Mouse (Mus musculus): ENCODE measurements at regions not wholly inside any gene's neighbourhood (a gene's known extent, or its start where the extent isn't known, plus 50 kb on each side); places are given as distances from the start of the nearest gene placed in this dataset.

DNA sequence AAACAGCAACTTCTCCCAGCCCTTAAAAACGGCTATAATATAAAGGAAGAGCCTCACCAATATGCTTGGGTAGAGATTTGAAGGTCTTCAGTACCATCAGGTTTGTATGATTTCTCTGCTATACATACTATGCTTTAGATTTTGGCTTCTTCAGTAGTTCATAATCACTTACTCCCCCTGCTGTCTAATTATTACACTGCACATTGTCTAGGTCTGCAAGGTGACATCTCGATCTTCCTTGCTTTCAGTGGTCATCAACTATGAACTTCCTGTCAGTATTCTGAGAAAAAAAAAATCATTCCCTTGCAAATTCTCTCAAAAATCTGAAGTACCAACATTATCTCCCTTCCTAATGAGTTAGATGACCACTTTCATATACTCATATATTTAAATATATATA, 225.4 kb upstream of the Galnt5 start:
- no peak for DNase-seq

DNA sequence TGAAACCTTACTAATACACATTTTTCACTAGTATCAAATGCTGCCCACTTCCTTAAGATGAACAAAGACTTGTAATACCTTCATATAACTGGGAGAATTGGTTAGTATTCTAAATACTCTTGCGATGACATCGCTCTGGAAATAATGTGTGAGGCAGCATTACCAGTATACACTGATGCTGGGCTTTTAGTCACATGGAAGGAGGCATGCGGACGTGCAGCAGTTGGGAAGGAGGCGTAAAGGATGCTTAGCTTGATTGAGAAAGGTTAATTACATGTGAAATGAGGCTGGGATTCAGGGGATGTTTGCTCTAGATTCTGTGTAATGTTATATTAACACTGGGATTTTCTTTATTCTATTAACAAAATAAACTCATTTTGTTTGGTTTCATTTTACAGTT, 221.5 kb upstream of the Galnt5 start:
- DNase-seq, result no peak

GRCm38 (mm10) chr2:57780836-57781235, 216.8 kb upstream of the Galnt5 start:
- DNase-seq, result no peak

DNA sequence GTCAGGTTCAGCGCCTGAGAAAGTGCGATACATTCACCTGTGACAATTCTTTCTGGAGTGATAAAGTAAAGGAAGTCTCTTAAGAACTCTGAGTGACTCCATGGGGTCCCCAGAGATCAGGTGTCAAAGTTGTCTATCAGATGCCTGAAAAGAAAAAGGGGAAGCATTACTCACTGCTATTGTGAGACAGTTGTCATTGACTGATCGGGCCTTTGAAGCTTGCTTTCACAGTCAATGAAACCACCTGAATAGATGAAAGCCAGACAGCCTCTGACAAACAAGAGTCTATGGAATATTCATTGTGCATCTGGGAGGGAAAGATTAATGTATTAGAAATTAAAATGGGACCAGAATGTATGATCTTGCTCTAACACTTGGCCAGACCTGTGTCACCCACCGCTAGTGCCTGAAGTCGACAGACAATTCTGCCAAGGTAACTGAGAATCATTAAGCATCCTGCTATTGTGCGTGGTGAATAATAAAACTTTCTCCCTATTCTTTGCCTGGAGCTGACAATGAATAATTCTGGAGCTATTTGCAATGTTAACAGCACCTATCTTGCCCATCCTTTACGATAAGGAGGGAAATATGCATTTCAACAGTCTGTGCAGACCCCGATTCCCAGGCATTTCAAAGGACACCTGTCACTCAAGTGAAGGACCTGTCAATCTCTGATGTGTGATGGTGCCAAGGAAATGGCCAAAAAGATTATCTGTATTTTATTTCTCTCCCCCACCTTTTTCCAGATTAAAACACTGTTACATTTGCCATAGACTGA, 204.0 kb upstream of the Galnt5 start:
- no peak for DNase-seq

DNA sequence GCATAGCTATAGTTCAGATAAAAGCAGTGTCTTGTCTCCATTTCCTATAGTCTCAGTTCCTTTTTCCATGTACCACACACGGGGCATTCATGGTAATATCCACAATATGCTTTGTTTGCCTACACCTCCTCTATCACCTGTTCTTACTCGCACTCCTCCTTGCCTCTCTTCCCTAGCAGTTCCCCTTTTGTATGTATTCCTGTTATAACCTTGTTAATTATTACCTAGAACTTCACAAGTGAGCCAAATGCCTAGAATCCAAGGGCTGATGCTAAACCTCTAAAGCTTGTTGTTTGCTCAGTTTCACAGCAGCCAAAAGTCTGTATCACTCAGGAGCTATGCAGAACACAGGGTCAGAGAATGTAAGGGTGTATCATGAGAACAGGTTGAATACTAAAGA, 198.4 kb upstream of the Galnt5 start:
- DNase-seq, result no peak

DNA sequence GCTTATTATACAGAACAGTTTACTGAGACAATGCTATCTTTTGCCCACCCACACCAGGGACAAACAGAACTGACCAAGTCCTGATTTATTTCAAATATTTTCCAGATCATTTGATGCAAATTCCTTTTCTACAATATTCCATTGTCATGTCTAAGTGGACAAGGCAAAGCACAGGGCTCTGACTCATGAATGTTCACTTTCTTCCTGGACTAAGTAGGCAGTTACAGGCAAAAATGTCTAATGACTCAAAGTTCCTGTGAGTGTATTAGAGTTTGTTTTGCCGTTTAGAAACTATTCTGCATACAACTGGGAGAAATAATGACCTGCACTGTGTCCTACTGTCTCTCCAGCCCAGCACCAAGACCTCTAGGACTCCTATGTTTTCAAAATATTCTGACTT, 189.8 kb upstream of the Galnt5 start:
- DNase-seq, result no peak

DNA sequence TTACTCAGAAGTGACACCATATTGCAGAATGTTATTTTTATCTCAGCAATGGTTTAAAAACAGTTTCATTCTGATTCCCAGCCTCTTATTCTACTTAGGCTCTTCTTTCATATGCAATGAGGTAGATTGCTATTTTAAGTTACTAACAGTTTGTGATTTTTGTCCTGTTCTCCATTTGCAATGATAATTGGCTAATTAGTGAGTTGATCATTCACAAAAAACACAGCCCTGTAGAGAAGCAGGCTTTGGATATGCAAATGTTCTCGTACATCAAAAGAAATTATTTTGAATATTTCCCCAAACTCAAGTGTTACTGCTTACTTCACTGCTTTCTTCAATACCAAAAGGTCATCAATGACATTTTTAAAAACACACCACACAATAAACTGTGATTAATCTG, 184.7 kb upstream of the Galnt5 start:
- DNase-seq, result no peak

- DNase-seq, result no peak
Observed at GRCm38 (mm10) chr2:57820343-57820742, 177.3 kb upstream of the Galnt5 start.

GRCm38 (mm10) chr2:57820923-57821322, 176.8 kb upstream of the Galnt5 start:
- DNase-seq, result no peak

- no peak for DNase-seq
Observed at GRCm38 (mm10) chr2:57828284-57828683, 169.4 kb upstream of the Galnt5 start.

- peak; percentile 12 for DNase-seq
Observed at GRCm38 (mm10) chr2:57832565-57833355, 164.9 kb upstream of the Galnt5 start.

DNA sequence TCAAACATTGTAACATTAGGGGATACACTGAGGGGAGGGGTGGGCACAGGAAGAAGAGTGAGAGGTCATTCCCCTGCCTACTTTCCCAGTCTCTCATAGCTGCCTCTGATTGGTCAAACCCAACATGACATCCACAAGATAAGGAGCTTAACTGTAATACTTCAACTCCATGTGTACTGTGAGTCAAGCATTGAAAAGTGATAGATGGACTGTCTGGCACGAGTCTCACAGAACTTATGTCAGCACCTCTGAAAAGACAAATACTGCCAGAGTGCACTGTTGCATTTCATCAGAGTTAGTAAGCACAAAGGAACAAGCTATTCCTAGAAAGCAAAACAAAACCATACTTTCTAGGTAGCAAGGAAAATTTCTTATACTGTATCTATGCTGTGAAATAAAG, 152.5 kb upstream of the Galnt5 start:
- no peak for DNase-seq

DNA sequence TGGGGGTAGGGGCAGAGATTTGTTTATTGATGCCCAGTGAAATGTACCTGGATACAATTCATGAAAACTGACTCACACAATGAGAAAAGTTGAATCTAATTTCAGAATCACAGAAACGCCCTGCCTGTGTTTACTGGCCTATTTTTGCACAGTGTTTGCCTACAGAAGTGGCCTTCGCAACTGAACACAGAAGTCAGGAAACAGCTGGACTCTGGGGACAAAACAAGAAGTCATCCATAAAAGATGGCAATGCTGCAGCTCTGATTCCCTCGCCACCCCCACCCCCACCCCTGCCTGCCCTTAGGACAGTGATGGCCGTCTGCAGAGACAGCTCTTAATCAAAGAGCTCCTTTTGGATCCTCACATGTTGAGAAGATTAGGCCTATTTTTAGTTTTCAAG, 150.0 kb upstream of the Galnt5 start:
- DNase-seq, result no peak

DNA sequence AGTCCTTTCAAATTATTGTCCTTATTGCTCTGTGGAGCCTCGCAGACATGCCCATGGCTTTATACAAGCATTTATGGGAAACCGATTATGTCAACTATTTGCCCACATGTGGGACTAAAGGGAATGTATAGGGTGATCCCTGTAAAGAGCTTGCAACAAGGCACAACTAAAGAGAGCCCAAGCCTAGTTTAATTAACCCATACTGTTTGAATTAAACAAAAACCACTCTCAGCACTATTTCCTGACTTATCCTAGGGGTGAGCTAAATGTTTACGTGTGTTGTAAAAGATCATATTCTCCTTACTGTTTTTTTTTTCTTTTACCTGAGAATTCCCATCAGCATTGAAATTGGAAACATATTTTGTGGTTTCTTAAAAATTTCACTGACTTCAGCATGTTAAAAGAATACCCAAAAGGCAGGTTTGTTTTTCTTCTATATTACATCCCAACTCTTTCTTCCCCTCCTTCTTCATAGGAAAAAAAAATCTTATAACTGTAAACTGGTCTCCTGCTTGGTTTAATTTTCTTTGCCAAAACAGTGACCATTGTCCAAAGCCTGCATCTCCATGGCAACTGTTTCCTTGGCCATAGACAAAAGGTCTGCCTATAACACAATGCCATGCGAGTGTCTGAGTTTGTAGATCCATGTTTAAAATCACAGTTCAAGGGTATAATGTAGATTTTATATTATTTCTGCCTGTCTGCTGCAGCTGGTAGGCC, 148.2 kb upstream of the Galnt5 start:
- no peak for DNase-seq

DNA sequence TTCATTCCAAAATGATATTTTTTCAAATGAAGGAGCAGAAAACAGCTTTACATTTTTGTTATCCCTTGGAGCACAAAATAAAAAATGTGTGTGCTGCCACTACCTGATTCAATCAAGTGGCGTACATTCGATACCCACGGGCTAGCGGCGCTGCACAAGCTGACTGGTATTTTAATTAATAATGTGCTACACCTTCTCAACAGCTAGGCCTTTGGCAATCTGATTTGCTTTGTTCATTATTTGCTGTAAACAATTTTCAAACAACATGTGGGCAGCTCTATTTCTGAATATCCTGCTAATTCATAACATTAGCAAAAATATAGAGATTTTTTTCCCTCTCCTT, 147.7 kb upstream of the Galnt5 start:
- no peak for DNase-seq

GRCm38 (mm10) chr2:57856524-57857107, 141.1 kb upstream of the Galnt5 start:
- DNase-seq, result no peak

DNA sequence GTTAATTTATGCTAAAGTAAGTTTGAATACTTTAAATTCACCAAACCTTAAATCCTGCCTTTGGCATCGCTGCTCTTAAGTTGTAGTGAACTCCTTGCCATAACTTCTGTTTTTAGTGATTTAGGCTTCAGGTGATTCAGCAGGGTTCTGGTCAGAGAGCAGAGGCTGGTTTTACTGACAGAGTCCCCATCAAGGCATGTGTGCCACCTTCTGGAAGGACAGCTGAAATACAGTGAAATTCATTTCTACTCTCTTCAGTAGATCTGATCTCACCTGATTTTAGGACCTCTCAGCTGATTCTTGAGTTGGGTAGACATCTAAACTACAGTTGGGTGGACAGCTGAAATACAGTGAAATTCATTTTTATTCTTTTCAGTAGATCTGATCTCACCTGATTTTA, 132.4 kb upstream of the Galnt5 start:
- DNase-seq, result no peak

DNA sequence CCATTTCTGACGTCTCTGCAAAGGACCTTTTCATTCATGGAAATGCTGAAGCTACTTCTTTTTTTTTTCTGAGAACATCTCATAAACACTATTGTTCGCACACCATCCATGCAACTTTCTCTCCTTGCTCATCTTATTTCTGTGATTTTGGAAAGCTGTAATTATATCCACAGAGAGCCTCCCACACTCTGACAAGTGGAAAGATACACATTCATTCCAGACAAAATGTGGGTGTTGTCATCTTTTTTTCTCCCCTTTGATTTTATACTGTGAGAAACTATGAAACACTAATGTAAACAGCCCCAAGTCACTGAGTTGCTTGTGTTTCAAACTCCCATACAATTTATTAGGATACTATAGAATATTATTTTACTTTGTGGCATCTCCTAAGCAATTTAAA, 129.6 kb upstream of the Galnt5 start:
- DNase-seq, result no peak

DNA sequence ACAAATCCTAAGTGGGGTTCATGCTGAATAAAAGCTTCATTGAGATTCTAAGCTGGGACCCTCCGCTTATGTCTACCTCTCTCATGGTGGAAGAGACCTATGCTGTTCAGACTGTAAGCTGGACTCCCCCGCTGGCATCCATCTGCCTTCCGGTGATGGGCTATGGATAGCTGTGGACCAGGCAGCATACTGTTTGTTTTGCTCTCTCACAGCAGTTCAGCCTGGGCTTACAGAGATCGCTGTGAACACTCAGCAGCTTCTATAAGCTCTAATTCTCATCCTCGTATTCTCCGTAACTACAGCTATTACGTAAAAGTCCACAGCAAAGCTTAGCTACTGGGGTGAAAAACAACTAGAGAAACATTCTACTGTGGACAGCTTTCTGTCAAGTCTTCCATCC, 97.5 kb upstream of the Galnt5 start:
- no peak for DNase-seq

DNA sequence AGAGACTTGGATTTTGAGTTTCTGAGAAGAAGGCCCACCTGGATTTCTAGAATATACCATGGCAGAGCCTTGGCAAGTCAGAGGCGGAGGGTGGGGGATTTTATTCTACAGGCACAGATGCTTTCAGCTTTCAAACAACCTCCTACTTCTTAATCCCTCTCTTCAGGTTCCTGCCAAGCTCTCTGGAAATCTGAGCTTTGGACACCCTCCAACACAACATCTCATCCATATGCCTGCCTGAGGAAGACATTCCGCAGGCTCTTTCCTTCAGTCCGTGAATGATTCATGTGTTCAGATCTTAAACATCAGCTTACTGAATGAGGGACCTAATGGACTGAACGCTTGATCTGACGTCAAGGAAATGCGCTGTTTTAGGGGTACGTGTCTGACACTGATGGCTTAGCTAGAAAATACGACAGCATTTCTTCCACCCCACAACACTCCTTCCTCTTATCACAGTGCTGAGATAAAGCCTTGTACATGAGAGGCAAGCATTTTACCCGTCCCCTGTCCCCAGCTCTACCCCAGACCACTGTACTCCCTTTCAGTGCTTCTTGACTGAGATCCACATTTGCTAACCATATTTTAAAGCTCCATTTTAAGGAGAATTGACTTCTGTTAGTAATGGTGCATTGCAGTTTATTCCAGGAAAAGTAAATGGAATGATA, 97.0 kb upstream of the Galnt5 start:
- peak; percentile 3 for DNase-seq

GRCm38 (mm10) chr2:57905184-57905583, 92.5 kb upstream of the Galnt5 start:
- no peak for DNase-seq

- DNase-seq, result no peak
Observed at GRCm38 (mm10) chr2:57906939-57907338, 90.7 kb upstream of the Galnt5 start.

GRCm38 (mm10) chr2:57909706-57910105, 88.0 kb upstream of the Galnt5 start:
- DNase-seq, result no peak
